Mouse (Mus musculus) telencephalon, adult 2 months (tissue): ENCODE data around the gene Gad2.

ENCODE experiments used
- DNase-seq: peaks from one replicate; pipeline ENCODE4 v3.0.0-alpha.2; 2011; ENCODE audit warnings: low read depth, low spot score

Gene Gad2

DNA sequence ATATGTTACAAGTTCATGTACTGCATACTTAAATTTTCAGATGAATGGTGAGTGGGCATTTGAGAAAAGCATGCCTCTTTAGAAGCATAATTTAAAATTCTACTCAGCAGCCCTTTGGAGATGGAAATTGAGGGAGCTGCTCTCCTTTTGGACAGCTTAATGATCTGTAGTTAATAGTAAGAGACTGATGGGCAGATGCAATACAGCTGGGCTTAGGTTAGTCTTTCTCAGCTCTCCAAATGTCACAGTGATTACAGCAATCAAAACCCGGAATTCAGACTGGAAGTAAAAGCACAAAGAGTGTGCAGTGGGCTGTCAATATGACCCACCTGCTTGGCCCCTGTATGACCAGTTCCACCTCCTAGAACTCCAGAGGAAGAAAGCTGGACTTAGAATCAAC is 24.1 kb downstream of the Gad2 start:
- DNase-seq, result no peak

DNA sequence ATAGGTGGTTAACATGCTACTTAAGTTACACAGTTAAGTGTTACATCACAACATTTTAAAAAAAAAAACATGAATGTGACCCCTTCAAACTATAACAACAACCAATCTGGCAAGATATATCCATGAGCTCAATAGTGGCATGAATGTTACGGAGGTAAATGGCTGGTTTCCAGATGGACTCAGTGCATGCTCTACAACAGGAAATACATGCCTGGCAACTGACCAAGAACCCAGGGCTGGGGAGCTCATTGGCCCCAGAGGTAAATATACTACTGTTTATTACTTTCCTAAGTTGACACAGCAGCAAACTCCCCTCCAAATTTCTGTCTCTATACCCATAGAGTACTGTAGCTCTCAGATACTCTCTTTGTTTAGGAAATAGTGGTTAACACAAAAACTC is 26.4 kb downstream of the Gad2 start:
- DNase-seq, result no peak

DNA sequence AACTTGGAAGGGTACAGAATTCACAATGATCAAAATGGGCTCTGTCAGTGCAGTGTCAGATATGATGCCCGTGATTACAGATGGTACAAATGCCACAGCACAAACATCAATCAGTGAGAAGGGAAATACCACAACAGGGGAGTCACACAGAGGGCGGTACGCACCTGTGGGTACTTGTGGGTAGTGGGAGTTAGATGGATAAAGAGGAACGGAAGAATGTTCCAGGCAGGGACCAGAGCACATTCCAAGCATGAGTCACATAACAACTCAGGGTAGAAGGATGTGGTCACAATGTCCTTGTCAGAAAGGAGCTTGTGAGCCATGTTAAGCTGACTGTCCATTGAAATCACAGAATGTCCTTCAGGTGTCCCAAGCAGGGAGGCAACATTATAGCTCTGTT is 29.8 kb downstream of the Gad2 start:
- no peak for DNase-seq

DNA sequence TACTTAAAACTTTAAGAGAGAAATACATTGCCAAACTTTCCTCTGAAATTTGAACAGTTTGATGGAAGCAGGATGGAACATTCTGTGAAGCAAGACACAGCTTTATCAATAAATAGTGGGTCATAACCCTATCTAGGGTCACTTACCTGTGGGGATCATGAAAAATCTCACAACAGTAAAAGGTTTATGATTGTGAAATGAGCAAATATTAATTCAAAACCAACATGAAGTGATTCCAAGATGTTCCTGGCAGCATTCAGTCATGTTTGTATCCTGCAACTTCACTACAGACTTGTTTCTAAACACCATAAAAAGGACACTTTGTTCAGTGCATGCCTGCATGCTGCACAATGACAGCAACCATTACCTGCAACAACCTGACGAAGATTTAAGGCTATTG is 41.7 kb downstream of the Gad2 start:
- no peak for DNase-seq

DNA sequence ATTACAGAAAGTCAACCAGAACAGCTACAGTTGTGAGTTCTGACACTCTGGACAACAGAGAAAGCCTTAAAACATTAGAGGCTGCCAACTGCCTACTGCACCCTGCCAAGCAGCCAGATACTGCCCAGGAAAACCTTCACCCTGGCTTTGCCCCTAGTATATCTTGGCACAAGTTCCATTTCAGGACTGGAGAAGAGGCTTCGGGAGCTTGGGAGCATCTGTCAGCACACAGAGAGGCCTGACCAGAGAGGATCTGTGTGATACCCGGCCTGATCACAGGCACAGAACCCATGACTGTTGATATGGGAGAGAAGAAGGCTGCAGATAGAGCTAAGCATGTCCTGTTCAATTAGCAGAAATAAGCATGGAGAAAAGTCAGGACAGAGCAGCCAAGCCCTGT is 48.4 kb downstream of the Gad2 start:
- DNase-seq, result no peak

DNA sequence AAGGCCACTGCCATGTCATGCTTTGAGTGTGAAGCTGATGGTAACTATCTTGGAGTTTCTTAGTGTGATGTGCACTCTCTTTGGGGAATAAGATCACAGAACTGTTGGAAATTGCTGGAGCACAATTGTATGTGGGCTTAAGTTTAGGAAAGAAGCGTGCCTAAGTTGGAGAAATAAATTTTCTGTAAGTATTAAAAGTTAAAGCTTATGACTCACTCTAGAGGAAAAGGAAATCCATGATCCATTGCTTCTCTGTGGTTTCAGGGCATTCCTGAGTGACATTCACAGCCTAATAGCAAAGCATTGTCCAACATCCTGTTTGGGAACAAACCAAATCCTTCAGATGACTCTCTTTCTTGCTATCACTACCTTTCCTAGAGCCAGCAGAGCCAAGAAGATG is 49.3 kb downstream of the Gad2 start:
- no peak for DNase-seq

DNA sequence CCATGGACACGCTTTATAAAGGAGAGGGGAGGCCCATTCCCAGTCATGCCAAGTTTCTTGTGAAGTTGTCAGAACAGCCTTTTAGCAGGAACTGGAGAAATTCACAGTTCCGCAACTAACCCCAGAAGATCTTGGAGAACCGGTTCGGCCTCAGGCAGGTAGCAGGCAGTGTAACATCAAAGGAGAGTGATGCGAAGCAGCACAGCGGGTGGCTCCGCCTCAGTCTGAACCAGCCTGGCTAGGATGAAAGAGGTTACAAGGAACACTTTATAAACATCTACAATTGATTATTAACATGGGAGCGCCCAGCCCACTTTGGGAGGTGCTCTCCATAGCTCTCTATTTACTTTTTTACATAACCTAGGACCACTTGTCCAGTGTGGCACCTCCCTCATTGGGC is 55.1 kb downstream of the Gad2 start:
- DNase-seq, result no peak

DNA sequence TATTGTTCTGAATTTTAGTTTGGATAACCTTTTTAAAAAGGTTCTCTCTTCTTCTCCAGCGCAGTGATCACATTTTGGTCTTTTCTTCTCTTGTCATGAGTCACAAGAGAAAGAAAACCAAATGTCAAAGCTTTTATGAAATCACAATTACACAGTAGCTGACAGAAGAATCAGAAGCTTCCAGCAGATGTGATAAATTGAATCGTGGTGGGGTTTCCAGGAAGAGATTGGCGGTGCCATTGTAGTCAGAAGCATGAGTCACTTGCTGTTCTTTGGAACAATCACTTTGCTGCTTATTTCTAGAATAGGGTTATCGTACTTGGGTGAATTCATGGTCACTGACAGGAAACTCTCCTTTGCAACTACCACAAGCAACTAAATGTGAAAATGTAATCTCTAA is 57.9 kb downstream of the Gad2 start:
- DNase-seq, result peak; percentile 29

DNA sequence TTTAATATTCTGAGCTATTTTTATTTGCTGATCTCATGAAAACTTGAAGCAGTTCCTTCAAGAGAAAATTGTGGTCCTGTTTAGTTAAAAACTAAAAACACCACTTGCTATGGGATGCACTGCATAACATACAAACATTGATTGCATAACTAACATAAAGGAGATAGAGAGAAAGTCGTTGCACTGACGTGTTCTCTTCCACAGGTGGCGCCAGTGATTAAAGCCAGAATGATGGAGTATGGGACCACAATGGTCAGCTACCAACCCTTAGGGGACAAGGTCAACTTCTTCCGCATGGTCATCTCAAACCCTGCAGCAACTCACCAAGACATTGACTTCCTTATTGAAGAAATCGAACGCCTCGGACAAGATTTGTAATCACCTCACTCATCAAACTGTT is 68.0 kb downstream of the Gad2 start:
- DNase-seq, result no peak

DNA sequence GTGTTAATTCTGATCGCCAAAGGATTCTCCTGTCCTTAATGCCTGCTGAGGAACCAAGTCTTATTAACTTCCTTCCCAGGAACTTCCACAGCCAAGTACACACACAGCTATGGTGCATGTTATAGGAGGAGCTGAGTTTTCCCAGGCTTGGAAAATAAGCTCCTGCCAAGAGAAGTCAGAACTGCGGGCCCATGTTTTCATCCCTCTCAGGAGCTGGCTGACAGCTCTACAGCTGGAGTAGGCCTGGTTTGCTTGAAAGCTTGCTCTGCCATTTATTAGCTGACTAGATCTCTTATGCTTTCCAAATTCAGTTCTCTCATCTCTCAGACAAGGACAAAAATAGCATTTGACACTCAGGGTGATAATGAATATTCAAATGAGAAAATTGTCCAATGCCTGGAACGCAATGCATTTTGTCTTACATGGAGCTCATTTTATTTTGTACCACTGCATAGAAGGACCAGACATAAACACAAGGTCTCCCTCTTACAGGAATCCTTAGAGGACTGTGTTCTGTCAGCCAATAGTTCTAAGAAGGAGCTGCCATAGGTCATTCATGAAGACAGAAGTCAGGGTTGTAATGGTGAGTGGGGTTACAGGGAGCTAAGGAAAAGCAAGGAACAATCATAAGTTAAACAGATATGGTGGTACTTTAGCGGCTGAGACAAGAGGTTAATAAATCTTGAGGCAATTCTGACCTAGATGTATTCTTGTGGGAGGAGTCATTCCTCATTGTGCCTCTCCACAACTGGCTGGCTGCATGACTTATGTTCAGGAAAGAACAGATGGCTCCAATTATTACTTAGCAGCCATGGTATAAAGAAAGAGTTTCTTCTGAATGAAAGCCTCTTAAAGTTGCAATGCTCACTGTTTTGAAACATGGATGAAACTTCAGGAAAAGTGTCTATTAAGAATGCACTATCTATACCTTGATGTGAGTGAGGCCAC is 83.0 kb downstream of the Gad2 start:
- DNase-seq, result peak; percentile 28

DNA sequence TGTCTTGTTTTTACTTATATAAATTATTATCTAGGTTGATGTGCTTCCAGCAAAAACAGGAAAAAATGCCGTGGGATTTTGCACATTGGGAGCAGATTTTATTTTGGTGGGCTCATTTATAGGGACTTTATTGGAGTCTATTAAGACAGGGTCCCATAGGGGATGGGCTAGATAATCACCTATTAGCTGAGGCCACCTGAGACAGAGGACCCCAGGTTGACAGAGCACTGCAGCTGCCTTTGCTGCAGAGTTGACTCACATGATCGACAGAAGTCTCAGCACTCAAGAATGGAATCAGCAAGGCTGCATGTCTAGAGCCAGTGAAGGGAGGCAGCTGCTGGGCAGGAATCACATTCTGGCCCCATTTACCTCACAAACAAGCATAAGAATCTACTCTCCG is 84.2 kb downstream of the Gad2 start:
- DNase-seq, result no peak

DNA sequence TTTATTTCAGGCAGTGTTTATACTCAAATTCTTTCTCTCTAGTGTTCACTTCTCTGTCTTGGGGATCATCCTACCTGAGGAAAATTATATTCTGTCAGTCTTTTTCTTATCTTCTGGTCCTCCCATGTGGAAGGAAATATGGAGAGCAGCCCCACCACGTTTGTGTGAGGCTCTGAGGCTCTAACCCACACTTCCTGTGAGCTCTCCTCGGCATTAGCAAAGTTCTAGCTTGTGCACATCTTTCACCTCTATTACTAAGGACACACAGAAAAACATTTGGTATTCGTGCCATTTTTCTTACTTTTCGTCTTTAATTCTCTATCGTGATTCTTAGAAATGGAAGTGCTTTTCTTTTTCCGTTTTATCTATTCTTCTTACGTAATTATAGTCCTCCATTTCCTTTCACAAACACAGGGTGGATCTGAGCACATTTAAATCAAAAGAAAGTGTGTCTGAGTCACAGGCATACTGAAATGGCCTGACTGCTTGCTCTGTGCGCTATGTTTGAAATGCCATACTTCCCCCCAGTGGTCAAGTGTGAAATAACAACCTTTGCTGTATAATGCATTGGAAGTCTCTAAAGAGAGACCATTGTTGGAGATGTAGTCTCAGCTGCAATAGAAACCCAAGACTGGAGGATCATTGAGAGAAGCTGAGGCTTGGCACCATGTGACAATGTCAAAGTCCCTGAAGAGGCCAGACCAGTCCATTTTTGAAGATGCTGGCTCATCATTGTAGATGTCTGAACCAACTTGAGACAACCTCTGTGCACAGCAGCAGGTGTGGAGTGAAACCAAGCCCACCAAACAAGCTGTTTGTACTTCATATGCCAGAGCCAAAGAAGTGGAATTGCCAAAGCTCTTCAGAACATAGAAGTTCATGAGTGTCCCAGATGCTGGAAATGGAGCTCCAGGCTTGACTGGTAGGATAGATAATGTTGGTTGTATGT is 99.8 kb downstream of the Gad2 start:
- peak; percentile 78 for DNase-seq

DNA sequence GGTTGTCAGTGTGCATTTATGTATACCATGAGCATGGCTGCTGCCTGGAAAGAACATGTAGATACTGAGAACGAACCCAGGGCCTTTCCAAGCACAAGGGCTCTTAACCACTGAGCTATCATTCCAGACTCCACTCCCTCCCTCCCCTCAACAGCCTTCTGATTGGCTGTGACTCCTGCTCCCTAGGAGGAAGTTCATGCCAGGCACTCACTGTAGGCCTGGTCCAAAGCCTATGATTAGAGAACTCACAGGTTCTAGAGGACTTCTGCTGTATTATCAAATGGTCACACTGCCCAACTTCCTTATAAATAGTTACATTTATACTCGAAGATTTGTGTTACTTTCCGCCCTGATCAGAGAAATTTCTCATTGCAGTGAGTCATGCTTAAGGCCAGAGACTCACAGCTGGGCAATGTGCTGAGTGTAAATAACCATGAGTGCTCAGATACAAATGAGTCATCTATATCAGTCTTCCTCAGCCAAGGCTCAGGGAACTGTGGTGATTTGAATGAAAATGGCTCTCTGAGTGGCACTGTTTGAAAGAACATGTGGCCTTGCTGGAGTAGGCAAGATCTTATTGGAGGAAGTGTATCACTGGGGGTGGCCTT is 102.0 kb downstream of the Gad2 start:
- DNase-seq, result no peak

DNA sequence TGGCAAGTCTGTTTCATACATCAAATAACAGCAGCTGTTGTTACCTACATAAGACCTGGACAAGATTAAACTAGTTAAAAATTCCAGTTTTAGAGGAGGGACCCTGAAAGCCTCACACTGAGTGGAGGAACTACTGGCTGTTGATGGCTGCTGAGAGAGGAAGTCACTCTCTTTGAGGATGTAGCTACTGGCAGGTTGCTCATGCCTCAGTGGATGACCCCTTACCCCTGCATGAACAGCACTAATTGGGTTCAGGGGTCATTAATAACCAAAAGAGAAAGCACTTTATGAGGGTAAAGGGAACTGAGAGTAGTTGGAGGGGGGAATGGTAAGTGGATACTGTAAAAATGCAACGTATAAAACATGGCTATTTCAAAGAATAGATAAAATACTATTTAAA is 105.1 kb downstream of the Gad2 start:
- no peak for DNase-seq

DNA sequence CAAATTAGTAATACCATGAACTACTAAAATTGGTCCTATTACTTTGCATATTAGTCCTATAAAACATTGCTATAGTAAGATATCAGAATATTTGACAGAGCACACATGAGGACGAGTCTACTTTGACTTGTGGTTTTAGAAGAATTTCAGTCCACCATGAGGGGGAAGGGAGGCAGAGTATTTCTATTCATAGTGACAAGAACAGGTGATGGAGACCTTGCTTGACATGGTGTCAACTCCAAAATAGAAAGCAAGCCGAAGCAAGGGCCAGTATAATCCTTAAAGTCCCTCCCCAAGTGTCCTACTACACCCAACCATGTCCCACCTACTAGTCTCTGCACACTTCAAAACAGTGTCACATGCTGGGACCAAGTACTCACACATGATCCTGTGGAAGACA is 114.1 kb downstream of the Gad2 start:
- DNase-seq, result no peak

DNA sequence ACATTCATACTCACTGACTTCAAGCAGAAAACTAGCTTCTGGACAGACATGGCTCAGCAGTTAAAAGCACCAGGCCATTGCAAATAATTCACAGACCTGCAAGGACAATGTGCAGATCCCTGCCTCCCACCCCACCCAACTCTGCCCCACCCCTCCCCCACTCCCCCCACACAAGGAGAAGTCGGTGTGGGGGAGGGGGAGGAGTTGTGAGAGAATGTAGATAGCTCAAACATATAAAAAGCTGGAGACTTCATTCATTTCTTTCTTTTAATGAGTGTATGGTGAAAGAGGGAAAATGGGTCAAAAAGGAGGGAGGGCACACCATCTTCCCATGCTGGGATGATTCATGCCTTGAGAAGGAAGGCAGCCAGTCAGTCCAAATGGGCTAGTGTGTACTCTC is 117.4 kb downstream of the Gad2 start:
- no peak for DNase-seq

DNA sequence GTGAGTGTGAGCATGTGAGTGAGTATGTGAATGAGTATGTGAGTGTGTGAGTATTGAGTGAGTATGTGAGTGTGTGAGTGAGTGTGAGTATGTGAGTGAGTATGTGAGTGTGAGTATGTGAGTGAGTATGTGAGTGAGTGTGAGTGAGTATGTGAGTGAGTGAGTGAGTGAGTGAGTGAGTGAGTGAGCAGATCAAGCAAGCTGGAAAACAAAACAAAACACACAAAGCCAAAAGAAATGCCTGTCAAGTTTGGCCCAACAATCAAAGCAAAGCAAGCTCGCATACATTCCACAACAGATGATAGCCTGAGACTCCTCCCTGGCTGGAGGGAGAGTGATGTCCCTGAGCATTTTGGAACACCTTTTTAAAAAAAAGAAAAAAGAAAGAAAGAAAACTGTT is 118.4 kb downstream of the Gad2 start:
- no peak for DNase-seq

DNA sequence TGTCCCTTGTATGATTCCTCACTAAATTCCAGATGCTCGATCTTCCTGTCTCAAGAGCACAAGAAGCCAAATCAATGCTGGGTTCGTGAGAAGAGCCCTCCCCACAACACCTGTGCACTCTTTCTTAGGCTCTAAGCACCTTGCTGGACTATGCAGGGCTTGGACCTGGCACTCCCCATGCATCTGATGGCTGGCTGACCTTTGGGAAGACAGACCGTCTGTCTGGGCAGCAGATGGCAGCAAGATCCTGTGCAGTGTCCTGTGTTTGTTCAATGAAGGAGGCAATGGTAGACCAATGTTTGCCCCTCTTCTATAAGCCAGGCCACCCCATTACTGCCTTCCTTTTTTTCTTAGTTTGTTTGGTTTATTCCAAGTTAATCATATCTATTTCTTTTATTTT is 119.2 kb downstream of the Gad2 start:
- no peak for DNase-seq
